Mouse (Mus musculus): Measurements from ENCODE around the gene Prex1. TPM values are rescaled to one million over a fixed set of nuclear protein-coding genes. Genes with fewer than 3 reads are reported as not detected.
A peak's percentile ranks its signal among the peaks of the same experiment; 100 is the strongest.

Gene Prex1
- polyA plus RNA-seq, 1 experiment from 2014 or later: 9.5 TPM

DNA sequence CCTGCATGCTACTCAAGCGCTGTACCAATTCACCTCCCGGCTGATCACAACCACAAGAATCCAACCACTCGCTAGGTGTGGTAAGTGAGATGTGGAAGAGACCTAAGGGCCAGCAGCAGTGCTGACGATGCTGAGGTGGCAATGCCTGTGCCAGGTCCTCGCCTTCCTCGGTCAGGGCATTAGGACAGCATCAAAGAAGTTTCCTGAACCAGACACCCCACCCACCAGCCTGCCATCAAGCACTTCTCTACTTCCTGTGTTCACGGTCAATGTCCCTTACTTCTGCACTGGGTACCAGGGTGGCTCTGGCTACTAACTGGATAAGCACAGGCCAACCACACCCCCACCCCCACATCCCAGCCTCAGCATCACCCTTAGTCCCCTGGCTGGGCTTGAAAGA lies 91.0 kb downstream of the Prex1 start:
- H3K4me2 ChIP-seq (ENCODE audit: low read length): no peak overlapping the region
- H3K9ac ChIP-seq (ENCODE audit: low read length): no peak overlapping the region
- H3K4me1 ChIP-seq (ENCODE audit: control insufficient read depth in 2 of 2, insufficient read depth in 2 of 2, low read length in 2 of 2): peaks cover 8 to 14% of the 10 kb centered on the region in 2 experiments; a peak in 3 of 4 replicates
- 0 out of 2 replicates have a peak, but pooled peaks cover 4% of the 10 kb centered on the region for H3K36me3 ChIP-seq (ENCODE audit: control insufficient read depth, insufficient read depth, low read length)
- no peaks in the 10 kb centered on the region for H3K9me3 ChIP-seq (ENCODE audit: control insufficient read depth, low read length)
- 78% methylated on average over 7 of the region's 7 CpGs for WGBS
- H3K27me3 ChIP-seq (ENCODE audit: control insufficient read depth, insufficient read depth, low read length): no peaks in the 10 kb centered on the region
- H3K27ac ChIP-seq (replicated peaks in 1 of 2; ENCODE audit: control insufficient read depth in 1 of 2, insufficient read depth in 1 of 2, low read depth in 2 of 2, low read length in 2 of 2): 0 out of 4 replicates have a peak overlapping the region, but pooled peaks of 1 of the 2 experiments have one; percentile 30
- no peak overlapping the region for H3K4me3 ChIP-seq (ENCODE audit: control insufficient read depth in 1 of 2, insufficient read depth in 1 of 2, low read depth in 1 of 2, low read length in 2 of 2)
- no peak; the same call in 1 of the 2 replicates for ATAC-seq (ENCODE audit: insufficient number of reproducible peaks, insufficient read depth, low FRiP score, low read depth)

GRCm38 (mm10) chr2:166622079-166622478 lies 91.6 kb downstream of the Prex1 start:
- Histone ChIP-seq H3K4me1 (ENCODE audit: control insufficient read depth in 2 of 2, insufficient read depth in 2 of 2, low read length in 2 of 2) (peaks cover 8 to 14% of the 10 kb centered on the region in 2 experiments; a peak in 3 of 4 replicates), H3K4me3 (ENCODE audit: control insufficient read depth in 1 of 2, insufficient read depth in 1 of 2, low read depth in 1 of 2, low read length in 2 of 2) (no peak overlapping the region), H3K27me3 (ENCODE audit: control insufficient read depth, insufficient read depth, low read length) (no peaks in the 10 kb centered on the region), H3K36me3 (ENCODE audit: control insufficient read depth, insufficient read depth, low read length) (0 out of 2 replicates have a peak, but pooled peaks cover 7% of the 10 kb centered on the region), H3K27ac (replicated peaks in 1 of 2; ENCODE audit: control insufficient read depth in 1 of 2, insufficient read depth in 1 of 2, low read depth in 2 of 2, low read length in 2 of 2) (no peak overlapping the region), H3K9ac (ENCODE audit: low read length) (no peak overlapping the region), H3K4me2 (ENCODE audit: low read length) (no peak overlapping the region), H3K9me3 (ENCODE audit: control insufficient read depth, low read length) (no peaks in the 10 kb centered on the region)
- 84% methylated on average over 6 of the region's 6 CpGs for WGBS
- ATAC-seq (ENCODE audit: insufficient number of reproducible peaks, insufficient read depth, low FRiP score, low read depth): no peak

DNA sequence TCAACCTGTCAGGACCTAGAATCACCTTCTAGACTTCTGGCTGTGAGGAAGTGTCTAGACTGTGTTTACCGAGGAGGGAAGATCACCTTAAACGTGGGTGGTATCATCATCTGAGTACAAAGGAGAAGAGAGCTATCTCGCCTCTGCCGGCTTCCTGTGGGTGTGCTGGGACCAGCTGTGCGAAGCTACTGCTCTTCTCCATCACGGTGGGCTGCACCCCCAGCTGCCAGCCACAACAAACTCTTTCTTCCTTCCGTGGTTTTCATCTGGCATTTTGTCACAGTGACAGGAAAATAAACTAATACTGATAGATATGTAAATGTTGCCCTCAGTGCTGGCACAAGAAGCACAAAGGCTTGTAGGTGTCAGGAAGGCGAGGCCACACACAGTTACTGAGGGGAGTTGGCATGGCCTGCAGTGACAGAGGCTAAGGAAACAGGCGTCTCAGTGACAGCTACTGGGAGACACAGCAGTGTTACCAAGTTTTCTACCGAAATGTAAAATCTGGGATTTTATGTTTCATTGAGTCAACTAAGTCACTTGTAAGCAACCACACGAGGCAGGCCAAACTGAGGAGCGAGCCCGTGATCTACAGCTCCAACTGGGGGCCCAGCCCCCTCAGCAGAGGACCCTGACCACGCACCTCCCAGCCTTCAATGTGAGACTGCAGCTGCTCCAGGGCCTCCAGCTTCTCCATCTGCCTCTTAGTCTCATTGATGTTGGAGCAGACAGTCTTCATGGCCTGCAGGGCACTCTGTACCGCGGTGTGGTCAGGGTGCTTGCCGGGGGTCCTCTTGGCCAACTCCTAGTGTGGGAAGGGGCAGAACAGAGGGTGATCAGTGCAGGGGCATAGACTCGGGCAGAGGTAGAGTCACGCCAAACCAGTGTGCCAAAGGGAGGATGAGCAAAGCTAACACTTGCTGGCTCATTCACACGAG lies 92.8 kb downstream of the Prex1 start:
- no peaks in the 10 kb centered on the region for H3K27me3 ChIP-seq (ENCODE audit: control insufficient read depth, insufficient read depth, low read length)
- no peaks in the 10 kb centered on the region for H3K9me3 ChIP-seq (ENCODE audit: control insufficient read depth, low read length)
- ATAC-seq (ENCODE audit: insufficient number of reproducible peaks, insufficient read depth, low FRiP score, low read depth): no peak
- no peak overlapping the region for H3K9ac ChIP-seq (ENCODE audit: low read length)
- no peak overlapping the region for H3K27ac ChIP-seq (replicated peaks in 1 of 2; ENCODE audit: control insufficient read depth in 1 of 2, insufficient read depth in 1 of 2, low read depth in 2 of 2, low read length in 2 of 2)
- H3K4me2 ChIP-seq (ENCODE audit: low read length): no peak overlapping the region
- 0 out of 2 replicates have a peak, but pooled peaks cover 7% of the 10 kb centered on the region for H3K36me3 ChIP-seq (ENCODE audit: control insufficient read depth, insufficient read depth, low read length)
- no peak overlapping the region for H3K4me3 ChIP-seq (ENCODE audit: control insufficient read depth in 1 of 2, insufficient read depth in 1 of 2, low read depth in 1 of 2, low read length in 2 of 2)
- peaks cover 8 to 14% of the 10 kb centered on the region in 2 experiments; a peak in 3 of 4 replicates for H3K4me1 ChIP-seq (ENCODE audit: control insufficient read depth in 2 of 2, insufficient read depth in 2 of 2, low read length in 2 of 2)
- WGBS: 69% methylated on average over 20 of the region's 20 CpGs

- Histone ChIP-seq H3K9ac (ENCODE audit: low read length) (no peak overlapping the region), H3K27me3 (ENCODE audit: control insufficient read depth, insufficient read depth, low read length) (no peaks in the 10 kb centered on the region), H3K36me3 (ENCODE audit: control insufficient read depth, insufficient read depth, low read length) (0 out of 2 replicates have a peak, but pooled peaks cover 7% of the 10 kb centered on the region), H3K9me3 (ENCODE audit: control insufficient read depth, low read length) (no peaks in the 10 kb centered on the region), H3K27ac (replicated peaks in 1 of 2; ENCODE audit: control insufficient read depth in 1 of 2, insufficient read depth in 1 of 2, low read depth in 2 of 2, low read length in 2 of 2) (no peak overlapping the region), H3K4me2 (ENCODE audit: low read length) (no peak overlapping the region), H3K4me3 (ENCODE audit: control insufficient read depth in 1 of 2, insufficient read depth in 1 of 2, low read depth in 1 of 2, low read length in 2 of 2) (no peak overlapping the region), H3K4me1 (ENCODE audit: control insufficient read depth in 2 of 2, insufficient read depth in 2 of 2, low read length in 2 of 2) (peaks cover 8 to 14% of the 10 kb centered on the region in 2 experiments; a peak in 3 of 4 replicates)
- WGBS: 49% methylated on average over 10 of the region's 10 CpGs
- ATAC-seq (ENCODE audit: insufficient number of reproducible peaks, insufficient read depth, low FRiP score, low read depth): no peak
Observed at GRCm38 (mm10) chr2:166619906-166620490, 93.6 kb downstream of the Prex1 start.

DNA sequence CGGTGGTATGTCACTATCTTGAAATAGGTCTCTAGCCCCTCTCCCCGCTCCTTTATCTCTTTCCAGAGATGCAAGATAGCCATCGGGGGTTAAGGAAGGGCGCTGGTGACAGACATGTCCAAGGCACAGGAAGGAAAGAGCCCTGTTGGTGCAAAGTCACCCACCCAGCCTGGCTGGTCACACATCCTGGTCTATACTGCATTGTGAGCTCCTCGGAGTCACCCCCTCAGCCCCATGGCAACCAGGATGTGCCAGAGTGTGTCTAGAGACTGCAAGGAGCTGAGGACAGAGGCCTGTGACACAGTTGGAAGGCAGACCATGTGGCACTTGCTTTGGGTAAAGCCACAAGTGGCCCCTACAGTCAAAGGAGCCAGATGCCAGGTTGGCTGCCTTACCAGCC lies 94.4 kb downstream of the Prex1 start:
- no peak for ATAC-seq (ENCODE audit: insufficient number of reproducible peaks, insufficient read depth, low FRiP score, low read depth)
- Histone ChIP-seq H3K4me1 (ENCODE audit: control insufficient read depth in 2 of 2, insufficient read depth in 2 of 2, low read length in 2 of 2) (peaks cover 8 to 14% of the 10 kb centered on the region in 2 experiments; a peak in 3 of 4 replicates), H3K4me2 (ENCODE audit: low read length) (no peak overlapping the region), H3K36me3 (ENCODE audit: control insufficient read depth, insufficient read depth, low read length) (0 out of 2 replicates have a peak, but pooled peaks cover 7% of the 10 kb centered on the region), H3K9me3 (ENCODE audit: control insufficient read depth, low read length) (no peaks in the 10 kb centered on the region), H3K27me3 (ENCODE audit: control insufficient read depth, insufficient read depth, low read length) (no peaks in the 10 kb centered on the region), H3K4me3 (ENCODE audit: control insufficient read depth in 1 of 2, insufficient read depth in 1 of 2, low read depth in 1 of 2, low read length in 2 of 2) (no peak overlapping the region), H3K9ac (ENCODE audit: low read length) (no peak overlapping the region), H3K27ac (replicated peaks in 1 of 2; ENCODE audit: control insufficient read depth in 1 of 2, insufficient read depth in 1 of 2, low read depth in 2 of 2, low read length in 2 of 2) (no peak overlapping the region)
- WGBS: 44% methylated on average over 5 of the region's 5 CpGs

DNA sequence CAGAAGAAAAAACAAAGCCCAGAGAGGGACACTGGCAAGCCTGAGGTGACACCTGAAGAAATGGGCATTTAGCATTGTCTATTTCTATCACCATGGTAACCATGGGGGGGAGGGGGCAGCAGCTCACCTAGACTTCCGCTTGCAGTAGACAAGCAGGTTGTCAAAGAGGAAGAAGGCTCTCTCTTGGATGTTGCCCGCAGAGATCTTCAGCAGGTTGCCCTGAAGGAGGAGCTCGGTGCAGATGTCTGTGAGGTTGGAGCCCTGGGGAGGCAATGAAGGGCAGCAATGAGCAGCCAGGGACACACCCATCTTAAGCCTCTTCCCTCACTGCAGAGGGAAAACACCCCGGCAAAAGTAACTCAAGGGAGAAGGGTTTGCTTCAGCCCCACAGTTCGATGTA lies 95.9 kb downstream of the Prex1 start:
- Histone ChIP-seq H3K4me2 (ENCODE audit: low read length) (no peak overlapping the region), H3K9ac (ENCODE audit: low read length) (no peak overlapping the region)

GRCm38 (mm10) chr2:166615338-166616075 lies 98.1 kb downstream of the Prex1 start:
- no peak overlapping the region for H3K9ac ChIP-seq (ENCODE audit: low read length)
- H3K9me3 ChIP-seq (ENCODE audit: control insufficient read depth, low read length): no peaks in the 10 kb centered on the region
- no peak for ATAC-seq (ENCODE audit: insufficient number of reproducible peaks, insufficient read depth, low FRiP score, low read depth)
- H3K27ac ChIP-seq (replicated peaks in 1 of 2; ENCODE audit: control insufficient read depth in 1 of 2, insufficient read depth in 1 of 2, low read depth in 2 of 2, low read length in 2 of 2): no peak overlapping the region
- 0 out of 2 replicates have a peak, but pooled peaks cover 7% of the 10 kb centered on the region for H3K36me3 ChIP-seq (ENCODE audit: control insufficient read depth, insufficient read depth, low read length)
- 71% methylated on average over 2 of the region's 2 CpGs for WGBS
- no peaks in the 10 kb centered on the region for H3K27me3 ChIP-seq (ENCODE audit: control insufficient read depth, insufficient read depth, low read length)
- no peak overlapping the region for H3K4me3 ChIP-seq (ENCODE audit: control insufficient read depth in 1 of 2, insufficient read depth in 1 of 2, low read depth in 1 of 2, low read length in 2 of 2)
- no peak overlapping the region for H3K4me2 ChIP-seq (ENCODE audit: low read length)
- peaks cover 0 to 4% of the 10 kb centered on the region in 2 experiments; a peak in 2 of 4 replicates for H3K4me1 ChIP-seq (ENCODE audit: control insufficient read depth in 2 of 2, insufficient read depth in 2 of 2, low read length in 2 of 2)

More for the DNA sequence above, 95.9 kb downstream of the Prex1 start:
- Histone ChIP-seq H3K27me3 (ENCODE audit: control insufficient read depth, insufficient read depth, low read length) (no peaks in the 10 kb centered on the region), H3K4me3 (ENCODE audit: control insufficient read depth in 1 of 2, insufficient read depth in 1 of 2, low read depth in 1 of 2, low read length in 2 of 2) (no peak overlapping the region), H3K4me1 (ENCODE audit: control insufficient read depth in 2 of 2, insufficient read depth in 2 of 2, low read length in 2 of 2) (peaks cover 2 to 5% of the 10 kb centered on the region in 2 experiments; a peak in 3 of 4 replicates), H3K27ac (replicated peaks in 1 of 2; ENCODE audit: control insufficient read depth in 1 of 2, insufficient read depth in 1 of 2, low read depth in 2 of 2, low read length in 2 of 2) (no peak overlapping the region), H3K36me3 (ENCODE audit: control insufficient read depth, insufficient read depth, low read length) (0 out of 2 replicates have a peak, but pooled peaks cover 7% of the 10 kb centered on the region), H3K9me3 (ENCODE audit: control insufficient read depth, low read length) (no peaks in the 10 kb centered on the region)
- 92% methylated on average over 5 of the region's 5 CpGs for WGBS
- no peak for ATAC-seq (ENCODE audit: insufficient number of reproducible peaks, insufficient read depth, low FRiP score, low read depth)
